Comparison of ENCODE assay signal across 8 mouse cellular contexts in genomic region chr4:63307175-63308062, GRCm38 (mm10). TPM values are rescaled to one million over a fixed set of nuclear protein-coding genes. Genes with fewer than 3 reads are reported as not detected.
A peak's percentile ranks its signal among the peaks of the same experiment; 100 is the strongest.
DNase-seq lines count a peak whose midpoint lies in the region; ATAC-seq lines count a peak whose summit lies in the region.

No protein-coding gene starts in this region.

- H3K4me3 ChIP-seq in limb, embryonic 10.5 days = no peak overlapping the region
- H3K4me3 ChIP-seq in midbrain, embryonic 16.5 days (ENCODE audit: low read depth, low read length) = no peak overlapping the region

- H3K27ac ChIP-seq in limb, embryonic 10.5 days = no peak overlapping the region
- H3K27ac ChIP-seq in midbrain, embryonic 16.5 days (ENCODE audit: low read length) = no peak overlapping the region

- H3K4me2 ChIP-seq in midbrain, embryonic 16.5 days (ENCODE audit: low read length) = 0 out of 2 replicates have a peak overlapping the region, but pooled peaks have one; percentile 12

- 33% methylated on average over 21 of the region's 21 CpGs for WGBS in limb, embryonic 10.5 days
- 36% methylated on average over 21 of the region's 21 CpGs for WGBS in midbrain, embryonic 16.5 days

- DNase-seq in adrenal gland, postnatal 36 days = peak; percentile 91 to 95
- peak; percentile 83 for DNase-seq in embryo, embryonic 9.5 days (ENCODE audit: extremely low spot score)
- peak; percentile 81 to 92 for DNase-seq in kidney, adult 8-10 months
- peak; percentile 95 for DNase-seq in limb, embryonic 10.5 days (ENCODE audit: low spot score)
- peak; percentile 50 to 83 for DNase-seq in spleen, adult 18-20 months

- peaks cover 25% of the 10 kb centered on the region; the same call in 1 of the 2 replicates for H3K36me3 ChIP-seq in limb, embryonic 10.5 days
- no peaks in the 10 kb centered on the region for H3K36me3 ChIP-seq in midbrain, embryonic 16.5 days (ENCODE audit: control insufficient read depth, insufficient read depth, low read length)

- H3K27me3 ChIP-seq in limb, embryonic 10.5 days (ENCODE audit: low read depth, poor library complexity, severe bottlenecking) = no peaks in the 10 kb centered on the region
- H3K27me3 ChIP-seq in midbrain, embryonic 16.5 days (ENCODE audit: control insufficient read depth, insufficient read depth, low read depth, low read length) = no peaks in the 10 kb centered on the region

- H3K4me1 ChIP-seq in limb, embryonic 10.5 days = no peaks in the 10 kb centered on the region
- no peaks in the 10 kb centered on the region for H3K4me1 ChIP-seq in midbrain, embryonic 16.5 days (ENCODE audit: control insufficient read depth, insufficient read depth, low read length)

- no peaks in the 10 kb centered on the region for H3K9me3 ChIP-seq in limb, embryonic 10.5 days (replicated peaks)
- no peaks in the 10 kb centered on the region for H3K9me3 ChIP-seq in midbrain, embryonic 16.5 days (replicated peaks; ENCODE audit: control insufficient read depth, low read length, poor library complexity, severe bottlenecking)

- no peak overlapping the region for H3K9ac ChIP-seq in midbrain, embryonic 16.5 days (ENCODE audit: low read depth, low read length)

- ATAC-seq in granulocyte monocyte progenitor cell, adult 5-6 weeks (replicated peaks; ENCODE audit: poor library complexity, severe bottlenecking) = peak; percentile 79
- peak; percentile 72 for ATAC-seq in midbrain, embryonic 16.5 days
- no peak for ATAC-seq in activated CD4-positive, CD25-positive, alpha-beta regulatory T cell, adult 4 months

RNA-seq across cellular contexts. Expression of gene Orm1, which starts 36.9 kb away (rescaled TPM):
- 10 to 100 TPM; 38.6 to 61.1 TPM for total RNA-seq in adrenal gland, postnatal 36 days (2021)
- not detected in 2 replicates for total RNA-seq in granulocyte monocyte progenitor cell, adult 5-6 weeks (2014; fragmentation: Nextera tagmentation)
- total RNA-seq in granulocyte monocyte progenitor cell, adult 5-6 weeks (2017) = 1.3 and 3.2 TPM in 2 replicates
- not detected in 2 replicates for polyA plus RNA-seq in limb, embryonic 10.5 days (2016; fragmentation: Nextera tagmentation; extraction: Ambion mirVana)
- polyA plus RNA-seq in midbrain, embryonic 16.5 days (2015; fragmentation: Nextera tagmentation; extraction: Ambion mirVana) = not detected in 2 replicates
- polyA plus RNA-seq in activated CD4-positive, CD25-positive, alpha-beta regulatory T cell, adult 4 months (2017; shearing (Covaris generic)) = not detected

RNA-seq across cellular contexts. Expression of gene Orm3, which starts 48.5 kb away (rescaled TPM):
- total RNA-seq in adrenal gland, postnatal 36 days (2021) = 10 to 100 TPM in 1 of 2 experiments, 1 to 10 TPM in 1; 5.4 to 10.7 TPM
- total RNA-seq in granulocyte monocyte progenitor cell, adult 5-6 weeks (2014; fragmentation: Nextera tagmentation) = not detected in 2 replicates
- total RNA-seq in granulocyte monocyte progenitor cell, adult 5-6 weeks (2017) = not detected in 2 replicates
- not detected in 2 replicates for polyA plus RNA-seq in limb, embryonic 10.5 days (2016; fragmentation: Nextera tagmentation; extraction: Ambion mirVana)
- not detected in 2 replicates for polyA plus RNA-seq in midbrain, embryonic 16.5 days (2015; fragmentation: Nextera tagmentation; extraction: Ambion mirVana)
- under 1 TPM in 1 of 2 experiments, not detected in 1; 0.60 TPM for polyA plus RNA-seq in activated CD4-positive, CD25-positive, alpha-beta regulatory T cell, adult 4 months (2017; shearing (Covaris generic))

RNA-seq across cellular contexts. Expression of gene Orm2, which starts 54.8 kb away (rescaled TPM):
- 1 to 10 TPM; 3.9 to 7.8 TPM for total RNA-seq in adrenal gland, postnatal 36 days (2021)
- total RNA-seq in granulocyte monocyte progenitor cell, adult 5-6 weeks (2014; fragmentation: Nextera tagmentation) = not detected in 2 replicates
- not detected in 2 replicates for total RNA-seq in granulocyte monocyte progenitor cell, adult 5-6 weeks (2017)
- not detected in 2 replicates for polyA plus RNA-seq in limb, embryonic 10.5 days (2016; fragmentation: Nextera tagmentation; extraction: Ambion mirVana)
- polyA plus RNA-seq in midbrain, embryonic 16.5 days (2015; fragmentation: Nextera tagmentation; extraction: Ambion mirVana) = not detected in 2 replicates
- 1 to 10 TPM in 1 of 2 experiments, not detected in 1; 1.0 TPM for polyA plus RNA-seq in activated CD4-positive, CD25-positive, alpha-beta regulatory T cell, adult 4 months (2017; shearing (Covaris generic))
